Mouse (Mus musculus) myocyte (in vitro differentiated cells): ENCODE results near the gene Peak1. TPM values are rescaled to one million over a fixed set of nuclear protein-coding genes. Genes with fewer than 3 reads are reported as not detected.

ENCODE experiments used
- H3K27me3 ChIP-seq: one replicate; pipeline ENCODE4 v1.6.1; 2011; ENCODE audit not compliant: control insufficient read depth, insufficient read depth, insufficient read length
- H3K36me3 ChIP-seq: one replicate; pipeline ENCODE4 v1.6.1; 2011; ENCODE audit not compliant: control insufficient read depth, insufficient read depth
- H3K4me2 ChIP-seq: one replicate; pipeline ENCODE4 v1.6.1; 2011; ENCODE audit warnings: low read depth, control low read depth
- H3K4me3 ChIP-seq: one replicate; pipeline ENCODE4 v1.5.1; 2011; ENCODE audit warnings: mild to moderate bottlenecking, control low read depth, moderate library complexity
- H3K79me2 ChIP-seq: one replicate; pipeline ENCODE4 v1.6.1; 2011; ENCODE audit not compliant: control insufficient read depth, insufficient read depth
- H3ac ChIP-seq: one replicate; pipeline ENCODE4 v1.6.1; 2011; ENCODE audit not compliant: control insufficient read depth, insufficient read length
- CEBPB ChIP-seq: IDR thresholded peaks from 2 replicates; pipeline ENCODE4 v1.6.1; 2011; ENCODE audit warnings: mild to moderate bottlenecking, moderate library complexity; ENCODE audit not compliant: poor library complexity, insufficient read depth, severe bottlenecking
- E2F4 ChIP-seq: IDR thresholded peaks from one replicate; pipeline ENCODE4 v1.6.1; 2011; ENCODE audit warnings: mild to moderate bottlenecking, control low read depth, moderate library complexity; ENCODE audit not compliant: insufficient read depth
- MAX ChIP-seq: IDR thresholded peaks from one replicate; pipeline ENCODE4 v1.6.1; 2011; ENCODE audit warnings: low read depth, mild to moderate bottlenecking, control low read depth
- MYOD1 ChIP-seq, 3 experiments: IDR thresholded peaks; one replicate each; pipeline ENCODE4 v1.6.1; 2011; ENCODE audit warnings: control low read depth in 2 of 3, low read depth in 2 of 3, mild to moderate bottlenecking in 2 of 3, moderate library complexity in 1 of 3; ENCODE audit not compliant: insufficient read length in 2 of 3, control insufficient read depth in 1 of 3
- MYOG ChIP-seq, 3 experiments: IDR thresholded peaks; one replicate each; pipeline ENCODE4 v1.6.1; 2011; ENCODE audit warnings: control low read depth in 2 of 3, low read depth in 2 of 3, mild to moderate bottlenecking in 2 of 3; ENCODE audit not compliant: insufficient read length in 2 of 3, control insufficient read depth in 1 of 3, insufficient read depth in 1 of 3
- POLR2A ChIP-seq: IDR thresholded peaks from one replicate; pipeline ENCODE4 v1.6.1; 2011; ENCODE audit warnings: low read depth, mild to moderate bottlenecking, control low read depth, moderate library complexity; ENCODE audit not compliant: insufficient read length
- POLR2AphosphoS2 ChIP-seq: IDR thresholded peaks from one replicate; pipeline ENCODE4 v1.6.1; 2011; ENCODE audit warnings: low read depth, control low read depth; ENCODE audit not compliant: insufficient read length
- REST ChIP-seq: IDR thresholded peaks from one replicate; pipeline ENCODE4 v1.6.1; 2011; ENCODE audit warnings: mild to moderate bottlenecking, control low read depth, moderate library complexity; ENCODE audit not compliant: insufficient read depth, insufficient read length
- SRF ChIP-seq: IDR thresholded peaks from one replicate; pipeline ENCODE4 v1.6.1; 2011; ENCODE audit warnings: low read depth; ENCODE audit not compliant: control insufficient read depth, insufficient read length
- TCF12 ChIP-seq: IDR thresholded peaks from one replicate; pipeline ENCODE4 v1.6.1; 2011; ENCODE audit warnings: mild to moderate bottlenecking, control low read depth; ENCODE audit not compliant: poor library complexity, insufficient read depth, severe bottlenecking
- TCF3 ChIP-seq: IDR thresholded peaks from one replicate; pipeline ENCODE4 v1.6.1; 2011; ENCODE audit warnings: low read depth, control low read depth; ENCODE audit not compliant: insufficient read length
- USF1 ChIP-seq: IDR thresholded peaks from one replicate; pipeline ENCODE4 v1.6.1; 2011; ENCODE audit warnings: low read depth, mild to moderate bottlenecking, control low read depth, moderate library complexity
- polyA plus RNA-seq: library from polyadenylated mRNA; unstranded; fragments of >200 nt; fragmentation: generic; extraction: Trizol; gene quantifications from one replicate; pipeline ENCODE4 v1.2.1, GENCODE M21; 2012; ENCODE audit warnings: missing spikeins

Peak1 gene
- polyA plus RNA-seq, 1 experiment: 13.3 TPM

DNA sequence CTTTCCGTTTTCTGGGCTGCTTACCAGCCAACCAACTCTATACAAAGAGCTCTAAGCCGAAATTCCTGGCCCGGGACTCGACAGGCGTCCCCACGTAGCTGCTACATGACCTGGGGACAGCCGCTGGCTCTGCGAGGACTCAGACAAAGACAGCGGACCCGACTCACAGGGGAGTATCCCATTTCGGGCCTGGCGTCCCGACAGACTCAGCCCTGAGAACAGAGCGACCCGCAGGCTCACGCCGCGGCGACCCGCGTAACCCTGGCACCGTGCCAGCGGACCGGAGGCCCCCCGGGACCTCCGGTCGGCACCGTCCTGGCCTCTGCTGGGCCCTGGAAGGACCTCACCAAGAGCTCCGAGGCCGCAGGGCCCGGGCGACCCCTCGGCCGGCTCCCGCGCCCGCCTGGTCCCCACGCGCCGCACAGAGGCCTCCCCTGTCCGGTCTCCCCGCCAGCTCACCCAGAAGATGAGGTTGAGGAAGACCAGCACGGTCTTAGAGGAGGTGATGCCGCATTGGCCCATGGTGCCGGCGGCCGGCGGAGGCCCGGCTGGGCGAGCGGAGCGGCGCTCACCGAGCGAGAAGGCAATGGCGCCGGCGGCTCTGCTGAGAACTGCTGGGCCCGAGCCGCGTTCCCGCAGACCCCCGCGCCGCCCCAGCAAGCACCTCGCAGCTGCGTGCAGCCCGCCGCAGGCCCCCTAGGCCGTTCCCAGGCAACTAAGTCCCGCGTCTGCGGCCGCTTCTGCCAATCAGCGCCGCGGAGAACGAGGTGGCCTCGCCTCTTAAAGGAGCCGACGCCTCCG, 257.3 kb downstream of the Peak1 start:
- TF ChIP-seq TCF3 (no peak), MYOD1 (IDR thresholded peaks at IDR 0.05; ENCODE audit: control insufficient read depth in 1 of 3, insufficient read length in 2 of 3, low read depth in 2 of 3) (peak in 1 of 3 experiments; percentile 69), SRF (no peak), MYOG (IDR thresholded peaks at IDR 0.05; ENCODE audit: control insufficient read depth in 1 of 3, insufficient read depth in 1 of 3, insufficient read length in 2 of 3, low read depth in 2 of 3) (peak in 2 of 3 experiments; percentile 9 to 71), MAX (no peak), POLR2A (peak; percentile 85), TCF12 (no peak), E2F4 (no peak), POLR2AphosphoS2 (peak; percentile 60)
- Histone ChIP-seq H3ac (peak overlapping the region; percentile 65), H3K27me3 (no peaks in the 10 kb centered on the region), H3K4me2 (peak overlapping the region; percentile 95), H3K4me3 (peak overlapping the region; percentile 51), H3K79me2 (peaks cover 44% of the 10 kb centered on the region), H3K36me3 (no peaks in the 10 kb centered on the region)

DNA sequence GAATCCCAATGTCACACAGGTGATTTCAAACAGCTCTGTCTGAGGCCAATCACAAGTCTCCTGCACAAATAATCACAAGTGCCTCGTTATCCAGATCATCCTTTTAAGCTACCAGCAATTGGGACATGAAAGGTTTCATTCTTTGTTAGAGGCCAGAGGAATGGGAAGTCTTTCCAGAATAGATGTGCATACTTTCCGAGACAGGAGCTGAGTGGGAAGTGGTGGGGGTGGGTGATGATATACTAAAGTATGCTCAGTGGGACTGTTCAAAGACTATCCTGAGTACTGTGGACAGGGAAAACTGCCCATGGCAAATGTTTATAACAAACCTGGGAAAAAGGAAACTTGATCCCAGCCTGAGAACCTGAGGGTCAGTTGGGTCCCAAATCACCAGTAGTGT, 258.4 kb downstream of the Peak1 start:
- Histone ChIP-seq H3K4me2 (peak overlapping the region; percentile 93), H3K36me3 (no peaks in the 10 kb centered on the region), H3ac (no peak overlapping the region), H3K79me2 (peaks cover 55% of the 10 kb centered on the region), H3K4me3 (peak overlapping the region; percentile 51), H3K27me3 (no peaks in the 10 kb centered on the region)
- TF ChIP-seq MYOD1 (IDR thresholded peaks at IDR 0.05; ENCODE audit: control insufficient read depth in 1 of 3, insufficient read length in 2 of 3, low read depth in 2 of 3) (no peak), REST (no peak), USF1 (no peak), SRF (no peak), CEBPB (no peak)

DNA sequence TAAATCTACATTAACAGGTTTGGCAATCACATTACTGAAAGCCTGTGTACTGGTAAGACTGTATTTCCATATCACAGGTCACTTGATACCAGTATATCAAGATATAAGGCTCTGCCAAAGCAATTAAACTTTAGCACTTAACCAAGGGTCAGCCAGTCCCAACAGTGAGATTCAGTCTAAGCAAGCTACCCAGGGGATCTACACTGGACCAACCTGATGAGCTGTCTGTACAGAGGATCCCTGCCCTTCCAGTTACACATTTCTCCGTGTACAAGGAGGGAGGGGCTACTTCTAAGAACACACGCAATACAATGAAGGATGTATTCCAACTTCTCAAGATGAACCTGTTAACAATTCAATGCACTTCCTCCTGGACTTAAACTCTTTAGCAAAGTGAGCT, 259.8 kb downstream of the Peak1 start:
- Histone ChIP-seq H3K4me2 (peak overlapping the region; percentile 7), H3K27me3 (no peaks in the 10 kb centered on the region)
- TF ChIP-seq POLR2AphosphoS2 (no peak), REST (no peak), CEBPB (no peak), USF1 (no peak), SRF (no peak), TCF3 (no peak)

DNA sequence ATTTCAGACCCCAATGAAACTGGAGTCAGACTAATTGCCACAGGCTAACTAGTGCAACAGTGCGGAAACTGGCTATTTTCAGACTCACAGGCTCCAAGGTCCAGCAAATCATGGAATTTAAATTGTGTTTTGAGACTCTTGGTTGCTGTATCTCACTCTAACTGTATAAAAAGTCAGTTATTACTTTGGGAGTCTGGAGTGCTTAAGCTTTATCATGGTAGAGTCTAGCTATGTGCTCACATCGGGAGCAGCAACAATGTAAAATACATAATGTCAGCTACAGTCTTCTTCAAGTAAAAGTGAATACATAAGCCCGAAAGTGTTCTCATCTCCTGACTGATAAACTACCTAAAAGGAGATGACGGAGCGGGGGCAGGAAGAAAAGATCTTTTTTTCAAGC, 263.3 kb downstream of the Peak1 start:
- H3K36me3 ChIP-seq: no peaks in the 10 kb centered on the region
- H3K27me3 ChIP-seq: no peaks in the 10 kb centered on the region
- no peak overlapping the region for H3K4me2 ChIP-seq
- TF ChIP-seq CEBPB (no peak), TCF12 (no peak), E2F4 (no peak), USF1 (no peak), SRF (no peak), TCF3 (no peak), POLR2AphosphoS2 (no peak), REST (no peak), MYOG (IDR thresholded peaks at IDR 0.05; ENCODE audit: control insufficient read depth in 1 of 3, insufficient read depth in 1 of 3, insufficient read length in 2 of 3, low read depth in 2 of 3) (no peak), MAX (no peak), POLR2A (no peak), MYOD1 (IDR thresholded peaks at IDR 0.05; ENCODE audit: control insufficient read depth in 1 of 3, insufficient read length in 2 of 3, low read depth in 2 of 3) (no peak)
- H3K4me3 ChIP-seq: no peak overlapping the region
- peaks cover 79% of the 10 kb centered on the region for H3K79me2 ChIP-seq
- no peak overlapping the region for H3ac ChIP-seq

More for the DNA sequence above, 259.8 kb downstream of the Peak1 start:
- H3ac ChIP-seq: no peak overlapping the region
- H3K4me3 ChIP-seq: no peak overlapping the region
- peaks cover 69% of the 10 kb centered on the region for H3K79me2 ChIP-seq
- no peaks in the 10 kb centered on the region for H3K36me3 ChIP-seq

DNA sequence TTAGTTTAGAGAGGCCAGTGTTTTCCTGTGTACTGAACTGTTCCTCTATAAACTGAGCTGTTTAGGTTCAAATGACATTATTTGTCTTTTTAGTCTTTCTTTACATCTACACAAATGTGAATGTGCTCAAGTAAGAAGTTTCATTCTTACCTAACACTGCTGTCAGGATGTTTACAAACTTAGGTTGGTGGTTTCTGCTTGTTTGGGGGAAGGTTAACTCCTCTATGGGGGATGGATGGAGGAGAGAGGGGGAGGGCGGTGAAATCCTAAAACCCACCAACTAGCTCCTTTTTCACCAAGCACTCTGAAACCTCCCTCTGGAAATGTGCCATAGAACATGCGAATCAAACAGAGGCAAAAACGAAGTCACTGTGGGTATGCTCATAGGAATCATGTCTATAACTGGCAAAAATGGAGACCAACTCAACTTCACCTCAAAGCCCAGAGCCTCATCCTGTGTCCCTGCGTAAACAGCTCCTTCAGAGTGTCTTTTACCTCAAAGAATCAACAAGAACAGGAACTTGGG, 265.3 kb downstream of the Peak1 start:
- Histone ChIP-seq H3K36me3 (no peaks in the 10 kb centered on the region), H3K4me2 (peak overlapping the region; percentile 54), H3K27me3 (no peaks in the 10 kb centered on the region), H3K4me3 (no peak overlapping the region), H3ac (no peak overlapping the region), H3K79me2 (peaks cover 79% of the 10 kb centered on the region)
- TF ChIP-seq MYOG (IDR thresholded peaks at IDR 0.05; ENCODE audit: control insufficient read depth in 1 of 3, insufficient read depth in 1 of 3, insufficient read length in 2 of 3, low read depth in 2 of 3) (no peak), MAX (no peak), SRF (no peak), POLR2A (no peak), CEBPB (no peak), USF1 (no peak), TCF3 (no peak), E2F4 (no peak), REST (no peak), POLR2AphosphoS2 (no peak), MYOD1 (IDR thresholded peaks at IDR 0.05; ENCODE audit: control insufficient read depth in 1 of 3, insufficient read length in 2 of 3, low read depth in 2 of 3) (no peak), TCF12 (no peak)
